Mouse (Mus musculus): ENCODE results near the gene Phgr1.

GRCm38 (mm10) chr2:118761358-118761757 lies 11.2 kb upstream of the Phgr1 start:
- TF ChIP-seq POU5F1 (IDR thresholded peaks at IDR 0.05; ENCODE audit: borderline replicate concordance, low read length), result no peak
- TF ChIP-seq CTCF (conservative IDR thresholded peaks at IDR 0.05; ENCODE audit: low read length), result no peak
- TF ChIP-seq NANOG (IDR thresholded peaks at IDR 0.05; ENCODE audit: borderline replicate concordance, low read length), result no peak
